Mouse (Mus musculus) myocyte (in vitro differentiated cells): ENCODE data around the gene Fam122b.

Experiments used
- CEBPB ChIP-seq: IDR thresholded peaks from 2 replicates; pipeline ENCODE4 v1.6.1; 2011; ENCODE audit warnings: mild to moderate bottlenecking, moderate library complexity; ENCODE audit not compliant: poor library complexity, insufficient read depth, severe bottlenecking
- E2F4 ChIP-seq: IDR thresholded peaks from one replicate; pipeline ENCODE4 v1.6.1; 2011; ENCODE audit warnings: mild to moderate bottlenecking, control low read depth, moderate library complexity; ENCODE audit not compliant: insufficient read depth
- MAX ChIP-seq: IDR thresholded peaks from one replicate; pipeline ENCODE4 v1.6.1; 2011; ENCODE audit warnings: low read depth, mild to moderate bottlenecking, control low read depth
- MYOD1 ChIP-seq, 3 experiments: IDR thresholded peaks; one replicate each; pipeline ENCODE4 v1.6.1; 2011; ENCODE audit warnings: control low read depth in 2 of 3, low read depth in 2 of 3, mild to moderate bottlenecking in 2 of 3, moderate library complexity in 1 of 3; ENCODE audit not compliant: insufficient read length in 2 of 3, control insufficient read depth in 1 of 3
- MYOG ChIP-seq, 3 experiments: IDR thresholded peaks; one replicate each; pipeline ENCODE4 v1.6.1; 2011; ENCODE audit warnings: control low read depth in 2 of 3, low read depth in 2 of 3, mild to moderate bottlenecking in 2 of 3; ENCODE audit not compliant: insufficient read length in 2 of 3, control insufficient read depth in 1 of 3, insufficient read depth in 1 of 3
- POLR2A ChIP-seq: IDR thresholded peaks from one replicate; pipeline ENCODE4 v1.6.1; 2011; ENCODE audit warnings: low read depth, mild to moderate bottlenecking, control low read depth, moderate library complexity; ENCODE audit not compliant: insufficient read length
- POLR2AphosphoS2 ChIP-seq: IDR thresholded peaks from one replicate; pipeline ENCODE4 v1.6.1; 2011; ENCODE audit warnings: low read depth, control low read depth; ENCODE audit not compliant: insufficient read length
- REST ChIP-seq: IDR thresholded peaks from one replicate; pipeline ENCODE4 v1.6.1; 2011; ENCODE audit warnings: mild to moderate bottlenecking, control low read depth, moderate library complexity; ENCODE audit not compliant: insufficient read depth, insufficient read length
- TCF12 ChIP-seq: IDR thresholded peaks from one replicate; pipeline ENCODE4 v1.6.1; 2011; ENCODE audit warnings: mild to moderate bottlenecking, control low read depth; ENCODE audit not compliant: poor library complexity, insufficient read depth, severe bottlenecking
- TCF3 ChIP-seq: IDR thresholded peaks from one replicate; pipeline ENCODE4 v1.6.1; 2011; ENCODE audit warnings: low read depth, control low read depth; ENCODE audit not compliant: insufficient read length
- USF1 ChIP-seq: IDR thresholded peaks from one replicate; pipeline ENCODE4 v1.6.1; 2011; ENCODE audit warnings: low read depth, mild to moderate bottlenecking, control low read depth, moderate library complexity

DNA sequence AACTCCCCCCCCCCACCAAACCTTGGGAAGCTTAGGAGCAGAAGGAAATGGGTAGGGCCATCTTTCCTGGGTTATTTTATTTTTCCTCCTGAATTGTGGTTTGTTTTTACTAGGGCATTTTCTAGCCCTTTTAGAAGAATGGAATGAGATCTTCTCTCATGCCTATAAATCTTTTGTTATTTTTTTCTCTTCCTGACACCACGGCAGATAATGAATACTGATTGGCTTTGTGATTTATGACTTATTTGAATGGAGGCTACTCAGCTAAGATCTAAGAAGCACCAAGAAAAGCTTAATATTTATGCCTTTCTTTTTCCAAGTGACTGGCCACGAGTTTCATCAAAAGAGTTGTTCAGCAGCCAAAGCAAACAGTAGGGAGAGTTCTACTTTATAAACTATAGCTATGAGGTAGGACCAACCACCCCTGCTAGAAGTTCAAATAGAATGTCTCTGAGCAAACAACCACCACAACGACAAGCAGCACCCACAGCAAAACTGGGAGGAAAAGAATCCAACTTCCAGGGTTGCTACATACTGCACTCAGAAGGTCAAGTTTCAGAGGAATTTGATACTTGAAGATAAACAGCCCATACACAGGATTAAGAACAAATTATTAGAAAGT, 64.8 kb downstream of the Fam122b start:
- TF ChIP-seq E2F4 = no peak
- no peak for TF ChIP-seq USF1
- TF ChIP-seq POLR2A = no peak
- TF ChIP-seq MYOD1 (IDR thresholded peaks at IDR 0.05; ENCODE audit: control insufficient read depth in 1 of 3, insufficient read length in 2 of 3, low read depth in 2 of 3) = no peak
- TF ChIP-seq CEBPB = peak; percentile 64; the same call in 1 of the 2 replicates
- no peak for TF ChIP-seq TCF12
- TF ChIP-seq MAX = no peak
- no peak for TF ChIP-seq TCF3
- TF ChIP-seq MYOG (IDR thresholded peaks at IDR 0.05; ENCODE audit: control insufficient read depth in 1 of 3, insufficient read depth in 1 of 3, insufficient read length in 2 of 3, low read depth in 2 of 3) = no peak
- TF ChIP-seq REST = no peak
- TF ChIP-seq POLR2AphosphoS2 = no peak
